Mouse (Mus musculus) spleen, adult 2 months (tissue): ENCODE measurements around the gene Vpreb3.

Experiments
- CTCF ChIP-seq: fragments of 200-500 bp; IDR thresholded peaks from 2 replicates; pipeline ENCODE4 v1.5.1; 2011; ENCODE audit warnings: mild to moderate bottlenecking, inconsistent platforms; ENCODE audit not compliant: insufficient read depth, insufficient read length, insufficient replicate concordance; ENCODE audit errors: extremely low read depth
- POLR2A ChIP-seq: fragments of 200-500 bp; IDR thresholded peaks from 2 replicates; pipeline ENCODE4 v1.6.1; 2011; ENCODE audit warnings: low read depth, low read length, inconsistent platforms

DNA sequence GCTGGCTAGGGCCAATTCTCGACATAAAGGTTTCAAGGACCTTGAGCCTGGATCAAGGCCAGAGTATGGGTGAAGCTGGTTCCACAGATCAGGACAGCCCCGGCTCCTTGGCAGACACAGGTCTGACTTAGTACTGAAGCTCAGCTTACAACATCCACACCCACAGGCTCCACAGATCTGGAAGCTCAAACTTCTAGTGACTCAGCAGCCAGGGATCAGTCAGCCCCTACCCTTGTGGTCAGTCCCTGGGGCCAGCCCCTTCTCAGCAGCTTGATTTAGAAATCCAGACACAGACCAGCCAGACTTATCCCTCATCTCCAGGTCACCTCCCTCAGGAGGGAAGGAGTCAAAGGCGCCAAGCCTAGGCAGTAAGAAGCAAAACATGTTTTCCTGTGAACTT lies 44.0 kb upstream of the Vpreb3 start:
- TF ChIP-seq CTCF, result no peak
- no peak for TF ChIP-seq POLR2A
